Mouse (Mus musculus): Measurements from ENCODE around the gene Ssna1. TPM values are rescaled to one million over a fixed set of nuclear protein-coding genes. Genes with fewer than 3 reads are reported as not detected.

The Ssna1 gene
- polyA plus RNA-seq, 1 experiment from 2014 or later = 244 TPM

DNA sequence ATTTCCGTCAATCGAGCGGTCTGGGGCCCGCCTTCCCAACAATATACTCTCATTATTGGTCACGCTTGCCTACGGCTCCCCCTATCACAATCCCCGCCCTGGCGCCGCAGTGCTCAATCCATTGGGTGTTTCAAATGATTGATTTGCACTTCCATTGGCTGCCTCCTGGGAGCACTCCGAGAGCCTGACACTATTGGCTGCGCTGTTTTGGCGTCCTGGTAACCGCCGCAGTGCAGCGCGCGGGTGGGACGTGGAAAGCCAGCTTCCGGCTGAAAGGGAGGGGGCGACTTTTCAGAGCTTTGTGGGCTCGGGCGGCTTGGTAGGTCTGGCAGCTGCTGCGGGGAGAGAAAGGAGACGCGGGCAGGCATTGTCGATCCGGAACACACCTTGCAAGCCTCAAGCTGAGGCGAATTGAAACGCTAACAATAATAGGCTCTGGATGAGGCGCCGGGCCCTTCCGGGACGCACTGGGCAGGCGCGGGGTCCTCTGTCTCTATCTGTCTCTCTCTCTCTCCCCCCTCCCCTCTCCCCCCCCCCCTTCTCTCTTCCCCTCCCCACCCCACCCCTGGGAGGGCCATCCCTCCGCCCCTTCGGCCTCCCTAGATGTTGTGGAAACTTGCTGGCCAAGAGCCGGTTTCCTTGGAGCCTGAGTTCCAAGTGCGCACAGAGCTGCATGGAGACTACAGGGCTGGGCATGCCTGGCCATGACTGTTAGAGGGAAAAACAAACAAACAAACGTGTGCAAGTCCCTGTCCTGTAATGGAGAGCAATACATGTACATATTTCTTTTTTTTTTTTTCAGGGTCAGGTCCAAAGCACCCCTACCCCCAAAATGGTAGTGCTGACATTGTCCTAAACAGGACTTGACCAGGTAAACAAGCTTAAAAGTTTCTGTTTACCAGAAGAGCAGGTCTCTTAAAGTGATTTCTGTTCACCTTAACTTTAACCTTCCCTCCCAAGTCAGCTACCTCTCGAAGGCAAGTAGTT is 47.2 kb downstream of the Ssna1 start:
- Histone ChIP-seq H3K27ac (peak overlapping the region; percentile 98), H3K4me2 (peak overlapping the region; percentile 41), H3K4me1 (peaks cover 27% of the 10 kb centered on the region), H3K4me3 (peak overlapping the region; percentile 94), H3K36me3 (peaks cover 11% of the 10 kb centered on the region), H3K9me3 (no peaks in the 10 kb centered on the region), H3K27me3 (0 out of 2 replicates have a peak, but pooled peaks cover 6% of the 10 kb centered on the region), H3K9ac (peak overlapping the region; percentile 44; the same call in 1 of the 2 replicates)
- ATAC-seq (ENCODE audit: insufficient number of reproducible peaks, low FRiP score, low TSS enrichment, low read depth) = peak; percentile 97
- 2% methylated on average over 41 of the region's 41 CpGs for WGBS

DNA sequence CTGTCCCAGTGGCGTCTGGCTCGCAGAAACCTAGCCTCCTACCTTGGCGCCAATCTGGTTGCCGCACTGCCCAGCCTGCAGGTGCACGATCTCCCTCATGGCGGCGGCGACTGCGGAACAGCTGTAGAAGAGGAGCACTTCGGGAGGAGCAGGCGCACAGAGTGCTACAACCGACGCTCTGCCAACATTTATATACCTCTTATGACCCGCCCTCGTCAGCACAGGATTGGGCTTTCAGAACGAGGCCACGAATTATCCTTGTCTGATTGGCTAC is 47.8 kb downstream of the Ssna1 start, which contains the start of gene Tubb4b:
Gene Tubb4b (minus strand): TSS at position 211 of the 274 bp plus-strand sequence.
- 0% methylated on average over 17 of the region's 17 CpGs for WGBS
- H3K4me3 ChIP-seq = peak within 1 kb of the TSS; percentile 94
- no peaks in the 10 kb centered on the region for H3K27me3 ChIP-seq
- H3K9ac ChIP-seq = peak within 1 kb of the TSS; percentile 93
- H3K4me2 ChIP-seq = peak within 1 kb of the TSS; percentile 86
- peaks cover 27% of the 10 kb centered on the region for H3K4me1 ChIP-seq
- H3K27ac ChIP-seq = peak within 1 kb of the TSS; percentile 98
- H3K36me3 ChIP-seq = peaks cover 11% of the 10 kb centered on the region
- H3K9me3 ChIP-seq = no peaks in the 10 kb centered on the region
- no peak for ATAC-seq (ENCODE audit: insufficient number of reproducible peaks, low FRiP score, low TSS enrichment, low read depth)

DNA sequence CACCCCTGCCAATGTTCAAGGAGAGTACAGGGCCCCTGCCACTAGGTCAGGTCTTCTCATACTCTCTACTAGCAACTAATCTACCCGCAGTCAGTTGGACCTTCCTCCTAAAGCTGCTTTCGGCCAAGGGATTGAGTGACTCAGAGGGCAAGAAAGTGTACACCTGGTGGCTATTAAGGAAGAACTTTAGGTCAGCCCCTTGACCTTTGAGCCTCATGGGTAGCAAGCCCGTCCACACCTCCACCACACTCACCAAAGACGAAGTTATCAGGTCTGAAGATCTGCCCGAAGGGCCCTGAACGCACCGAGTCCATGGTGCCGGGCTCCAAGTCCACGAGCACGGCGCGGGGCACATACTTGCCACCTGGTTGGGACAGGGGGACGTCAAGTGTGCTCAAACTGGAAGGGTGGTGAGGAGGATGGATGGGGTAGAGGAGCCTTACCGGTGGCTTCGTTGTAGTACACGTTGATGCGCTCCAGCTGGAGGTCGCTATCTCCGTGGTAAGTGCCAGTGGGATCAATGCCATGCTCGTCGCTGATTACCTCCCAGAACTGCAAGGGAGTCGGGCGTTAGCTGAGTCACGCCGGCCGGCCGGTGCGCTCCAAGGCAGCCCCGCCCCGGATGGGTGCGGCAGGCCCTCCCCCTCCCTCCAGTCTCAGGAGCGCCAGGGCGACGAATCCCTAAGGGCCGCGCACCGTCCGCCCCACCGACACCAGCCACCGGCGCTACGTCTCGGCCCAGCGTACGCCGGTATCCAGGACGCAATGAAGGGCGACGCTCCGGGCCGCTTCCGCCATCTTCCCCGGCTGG is 48.4 kb downstream of the Ssna1 start:
- WGBS = under 1% methylated on average over 48 of the region's 53 CpGs
- Histone ChIP-seq H3K4me3 (peak overlapping the region; percentile 94), H3K27me3 (no peaks in the 10 kb centered on the region), H3K9me3 (no peaks in the 10 kb centered on the region), H3K27ac (peak overlapping the region; percentile 95), H3K4me2 (peak overlapping the region; percentile 86), H3K36me3 (peaks cover 11% of the 10 kb centered on the region), H3K4me1 (peaks cover 24% of the 10 kb centered on the region), H3K9ac (peak overlapping the region; percentile 93)
- ATAC-seq (ENCODE audit: insufficient number of reproducible peaks, low FRiP score, low TSS enrichment, low read depth) = 0 out of 2 replicates have a peak, but pooled peaks have one; percentile 2

DNA sequence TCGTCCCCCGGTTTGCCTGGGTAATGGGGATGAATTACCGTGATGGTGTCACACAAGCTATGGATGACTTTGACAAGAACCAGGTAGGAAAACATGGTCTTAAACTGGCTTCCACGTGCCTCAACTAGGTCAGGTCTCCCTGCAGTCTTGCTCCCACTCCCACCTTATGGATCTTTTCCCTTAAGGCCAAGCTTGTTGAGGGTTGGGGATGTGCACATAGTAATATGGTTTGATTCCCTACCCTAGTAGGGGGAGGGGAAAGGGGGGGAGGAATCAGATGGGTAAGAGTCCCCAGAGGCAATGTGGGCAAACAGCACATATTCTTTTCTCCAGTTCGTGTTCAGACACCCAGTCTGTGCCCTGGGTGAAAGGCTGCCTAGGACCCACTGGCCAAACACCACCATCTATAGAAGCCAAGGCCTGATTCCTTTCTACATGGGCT is 50.9 kb downstream of the Ssna1 start:
- H3K36me3 ChIP-seq = peaks cover 11% of the 10 kb centered on the region
- H3K9ac ChIP-seq = no peak overlapping the region
- no peaks in the 10 kb centered on the region for H3K27me3 ChIP-seq
- H3K27ac ChIP-seq = no peak overlapping the region
- ATAC-seq (ENCODE audit: insufficient number of reproducible peaks, low FRiP score, low TSS enrichment, low read depth) = no peak
- peaks cover 16% of the 10 kb centered on the region for H3K4me1 ChIP-seq
- no peaks in the 10 kb centered on the region for H3K9me3 ChIP-seq
- no peak overlapping the region for H3K4me3 ChIP-seq
- no peak overlapping the region for H3K4me2 ChIP-seq
- 70% methylated on average over 5 of the region's 5 CpGs for WGBS

Other genes starting within 250 kb of the Ssna1 start
- gene Nsmf, start 218.1 kb downstream of the Ssna1 start, polyA plus RNA-seq (2015; fragmentation: Nextera tagmentation; extraction: Ambion mirVana) = 67.5 and 68.3 TPM in 2 replicates
- not detected in 2 replicates for gene Entpd8, start 192.1 kb downstream of the Ssna1 start, polyA plus RNA-seq (2015; fragmentation: Nextera tagmentation; extraction: Ambion mirVana)
- gene Noxa1, start 177.3 kb downstream of the Ssna1 start, polyA plus RNA-seq (2015; fragmentation: Nextera tagmentation; extraction: Ambion mirVana) = 0.18 TPM in 1 of 2 replicates, not detected in the other
- gene Nrarp, start 91.7 kb downstream of the Ssna1 start, polyA plus RNA-seq (2015; fragmentation: Nextera tagmentation; extraction: Ambion mirVana) = 28.5 and 33.5 TPM in 2 replicates
- gene Tor4a, start 75.6 kb downstream of the Ssna1 start, polyA plus RNA-seq (2015; fragmentation: Nextera tagmentation; extraction: Ambion mirVana) = 8.9 and 10.0 TPM in 2 replicates
- 114 and 117 TPM in 2 replicates for gene Nelfb, start 60.9 kb downstream of the Ssna1 start, polyA plus RNA-seq (2015; fragmentation: Nextera tagmentation; extraction: Ambion mirVana)
- gene Stpg3, start 57.8 kb downstream of the Ssna1 start, polyA plus RNA-seq (2015; fragmentation: Nextera tagmentation; extraction: Ambion mirVana) = not detected in 2 replicates
- 0.81 TPM in 1 of 2 replicates, not detected in the other for gene Fam166a, start 53.7 kb downstream of the Ssna1 start, polyA plus RNA-seq (2015; fragmentation: Nextera tagmentation; extraction: Ambion mirVana)
- gene Tubb4b, start 47.7 kb downstream of the Ssna1 start, polyA plus RNA-seq (2015; fragmentation: Nextera tagmentation; extraction: Ambion mirVana) = 554 and 617 TPM in 2 replicates
- gene Slc34a3, start 38.1 kb downstream of the Ssna1 start, polyA plus RNA-seq (2015; fragmentation: Nextera tagmentation; extraction: Ambion mirVana) = not detected in 2 replicates
- gene Rnf224, start 35.7 kb downstream of the Ssna1 start, polyA plus RNA-seq (2015; fragmentation: Nextera tagmentation; extraction: Ambion mirVana) = 0.57 and 0.58 TPM in 2 replicates
- 16.9 and 17.5 TPM in 2 replicates for gene Rnf208, start 30.2 kb downstream of the Ssna1 start, polyA plus RNA-seq (2015; fragmentation: Nextera tagmentation; extraction: Ambion mirVana)
- gene Cysrt1, start 30.0 kb downstream of the Ssna1 start, polyA plus RNA-seq (2015; fragmentation: Nextera tagmentation; extraction: Ambion mirVana) = 83.9 and 100 TPM in 2 replicates
- gene AL732309.1, start 25.6 kb downstream of the Ssna1 start, polyA plus RNA-seq (2015; fragmentation: Nextera tagmentation; extraction: Ambion mirVana) = 10.2 and 10.4 TPM in 2 replicates
- 21.4 and 24.2 TPM in 2 replicates for gene Tmem203, start 17.0 kb downstream of the Ssna1 start, polyA plus RNA-seq (2015; fragmentation: Nextera tagmentation; extraction: Ambion mirVana)
- 8.5 and 8.6 TPM in 2 replicates for gene Tprn, start 9.8 kb downstream of the Ssna1 start, polyA plus RNA-seq (2015; fragmentation: Nextera tagmentation; extraction: Ambion mirVana)
- gene Anapc2, start within 50 bp of the Ssna1 start, polyA plus RNA-seq (2015; fragmentation: Nextera tagmentation; extraction: Ambion mirVana) = 136 and 140 TPM in 2 replicates
- not detected in 2 replicates for gene Tmem210, start 15.7 kb upstream of the Ssna1 start, polyA plus RNA-seq (2015; fragmentation: Nextera tagmentation; extraction: Ambion mirVana)
- 0.61 and 0.92 TPM in 2 replicates for gene Lrrc26, start 17.5 kb upstream of the Ssna1 start, polyA plus RNA-seq (2015; fragmentation: Nextera tagmentation; extraction: Ambion mirVana)
- 0.71 and 0.87 TPM in 2 replicates for gene Grin1, start 46.7 kb upstream of the Ssna1 start, polyA plus RNA-seq (2015; fragmentation: Nextera tagmentation; extraction: Ambion mirVana)
- 47.0 and 55.8 TPM in 2 replicates for gene Man1b1, start 59.9 kb upstream of the Ssna1 start, polyA plus RNA-seq (2015; fragmentation: Nextera tagmentation; extraction: Ambion mirVana)
- 24.0 and 25.1 TPM in 2 replicates for gene Dpp7, start 83.9 kb upstream of the Ssna1 start, polyA plus RNA-seq (2015; fragmentation: Nextera tagmentation; extraction: Ambion mirVana)
- gene Uap1l1, start 93.2 kb upstream of the Ssna1 start, polyA plus RNA-seq (2015; fragmentation: Nextera tagmentation; extraction: Ambion mirVana) = 16.9 and 23.6 TPM in 2 replicates
- 30.5 and 31.9 TPM in 2 replicates for gene Sapcd2, start 99.9 kb upstream of the Ssna1 start, polyA plus RNA-seq (2015; fragmentation: Nextera tagmentation; extraction: Ambion mirVana)
- gene Entpd2, start 123.4 kb upstream of the Ssna1 start, polyA plus RNA-seq (2015; fragmentation: Nextera tagmentation; extraction: Ambion mirVana) = 4.2 and 11.7 TPM in 2 replicates
- 51.7 and 54.3 TPM in 2 replicates for gene Npdc1, start 126.9 kb upstream of the Ssna1 start, polyA plus RNA-seq (2015; fragmentation: Nextera tagmentation; extraction: Ambion mirVana)
- gene Fut7, start 150.8 kb upstream of the Ssna1 start, polyA plus RNA-seq (2015; fragmentation: Nextera tagmentation; extraction: Ambion mirVana) = 0.18 TPM in 1 of 2 replicates, not detected in the other
- gene Abca2, start 156.3 kb upstream of the Ssna1 start, polyA plus RNA-seq (2015; fragmentation: Nextera tagmentation; extraction: Ambion mirVana) = 4.2 and 5.9 TPM in 2 replicates
- gene Clic3, start 184.4 kb upstream of the Ssna1 start, polyA plus RNA-seq (2015; fragmentation: Nextera tagmentation; extraction: Ambion mirVana) = 99.3 and 111 TPM in 2 replicates
- gene Paxx, start 188.7 kb upstream of the Ssna1 start, polyA plus RNA-seq (2015; fragmentation: Nextera tagmentation; extraction: Ambion mirVana) = 49.9 and 56.9 TPM in 2 replicates
- gene Ptgds, start 197.6 kb upstream of the Ssna1 start, polyA plus RNA-seq (2015; fragmentation: Nextera tagmentation; extraction: Ambion mirVana) = 4.1 and 9.1 TPM in 2 replicates
- not detected in 2 replicates for gene Lcn12, start 221.5 kb upstream of the Ssna1 start, polyA plus RNA-seq (2015; fragmentation: Nextera tagmentation; extraction: Ambion mirVana)
- 73.0 and 81.4 TPM in 2 replicates for gene Fbxw5, start 228.3 kb upstream of the Ssna1 start, polyA plus RNA-seq (2015; fragmentation: Nextera tagmentation; extraction: Ambion mirVana)
- 4.6 and 5.6 TPM in 2 replicates for gene C8g, start 229.3 kb upstream of the Ssna1 start, polyA plus RNA-seq (2015; fragmentation: Nextera tagmentation; extraction: Ambion mirVana)

Measured in limb, embryonic 15.5 days (tissue).